Mouse (Mus musculus): ENCODE measurements around the gene Hivep3. TPM values are rescaled to one million over a fixed set of nuclear protein-coding genes. Genes with fewer than 3 reads are reported as not detected.

Gene Hivep3
- total RNA-seq, 2 experiments from 2014 or later, result 6.9 to 9.9 TPM

DNA sequence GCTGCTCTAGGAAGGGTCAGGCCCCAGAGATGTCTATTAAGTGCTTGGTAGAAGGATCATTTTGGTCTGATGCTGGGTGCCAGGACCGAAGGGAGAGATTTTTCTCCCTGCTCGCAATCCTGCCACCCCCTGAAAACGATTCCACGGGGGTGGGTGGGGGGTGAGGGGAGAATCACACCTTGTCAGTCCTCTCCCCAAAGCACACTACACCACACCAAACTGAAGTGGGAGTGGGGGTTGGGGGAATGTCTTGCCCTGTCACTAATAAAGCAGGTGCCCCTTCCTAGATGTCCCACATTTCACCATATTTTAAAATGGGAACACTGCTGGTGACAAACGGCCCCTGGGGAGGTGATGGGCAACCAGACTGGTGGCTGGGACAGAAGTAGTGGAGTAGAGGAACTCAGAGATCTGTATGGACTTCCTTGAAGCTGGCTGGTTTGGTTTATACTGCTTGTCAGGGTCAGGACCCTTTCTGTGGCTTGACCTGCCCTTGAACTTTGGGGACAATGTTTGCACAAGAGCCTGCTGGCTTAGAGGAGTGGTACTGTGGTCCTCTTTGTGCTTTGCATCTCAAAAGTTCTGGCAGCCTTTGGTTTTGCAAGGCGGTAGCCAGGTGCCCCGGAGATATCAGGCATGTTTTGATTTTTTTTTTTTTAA is 81.7 kb downstream of the Hivep3 start:
- no peak for DNase-seq (ENCODE audit: low spot score in 2 of 2)

DNA sequence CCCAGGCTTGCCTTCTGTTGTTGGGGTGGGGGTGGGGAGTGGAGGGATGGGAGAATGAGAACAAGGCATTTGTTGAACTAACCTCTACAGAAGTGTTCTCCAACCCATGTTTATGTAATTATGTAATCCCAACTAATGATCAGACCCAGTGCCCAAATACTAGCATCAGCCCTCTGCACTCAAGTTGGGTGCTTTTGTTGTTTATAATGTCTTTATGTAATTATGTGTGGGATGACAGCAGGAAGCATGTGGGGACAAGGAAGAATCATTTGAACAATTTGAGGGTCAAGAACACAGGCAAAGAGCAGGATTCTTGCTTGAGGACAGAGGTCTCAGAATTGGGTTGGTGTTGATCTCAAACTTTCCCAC is 82.2 kb downstream of the Hivep3 start:
- no peak for DNase-seq (ENCODE audit: low spot score in 2 of 2)

DNA sequence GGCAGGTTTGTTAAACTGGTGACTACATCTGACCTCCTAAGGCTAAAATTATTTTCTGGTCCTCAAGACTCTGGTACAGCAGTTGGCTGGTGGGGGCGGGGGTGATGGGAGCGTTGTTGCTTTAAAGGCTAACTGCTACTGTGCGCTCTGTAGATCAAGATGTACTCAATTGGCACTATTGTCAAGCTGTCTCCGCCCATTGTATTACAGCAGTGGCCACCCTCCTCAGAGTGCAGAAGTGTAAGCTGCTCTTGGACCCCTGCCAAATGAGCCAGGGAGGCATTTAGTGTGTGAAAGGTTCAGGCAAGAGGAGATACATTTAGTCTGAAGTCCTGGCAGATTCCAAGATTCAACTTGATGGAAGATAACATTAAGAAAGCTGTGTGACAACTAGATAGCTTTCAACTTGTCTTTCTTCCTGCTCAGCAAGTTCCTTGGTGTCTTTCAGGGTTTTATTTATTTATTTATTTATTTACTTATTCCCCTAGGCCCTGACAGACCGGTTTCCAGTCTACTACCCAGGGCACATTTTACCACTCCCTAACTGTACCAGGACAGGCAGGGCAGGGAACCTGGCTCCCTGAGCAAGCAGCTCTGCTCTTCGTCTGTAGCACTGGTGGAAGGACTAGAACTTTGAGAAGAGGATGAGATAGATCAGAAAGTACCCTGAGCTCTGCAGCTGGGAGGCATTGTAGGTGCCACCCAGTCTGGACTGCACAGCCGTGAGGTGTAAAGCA is 83.2 kb downstream of the Hivep3 start:
- DNase-seq (ENCODE audit: low spot score in 2 of 2), result no peak

DNA sequence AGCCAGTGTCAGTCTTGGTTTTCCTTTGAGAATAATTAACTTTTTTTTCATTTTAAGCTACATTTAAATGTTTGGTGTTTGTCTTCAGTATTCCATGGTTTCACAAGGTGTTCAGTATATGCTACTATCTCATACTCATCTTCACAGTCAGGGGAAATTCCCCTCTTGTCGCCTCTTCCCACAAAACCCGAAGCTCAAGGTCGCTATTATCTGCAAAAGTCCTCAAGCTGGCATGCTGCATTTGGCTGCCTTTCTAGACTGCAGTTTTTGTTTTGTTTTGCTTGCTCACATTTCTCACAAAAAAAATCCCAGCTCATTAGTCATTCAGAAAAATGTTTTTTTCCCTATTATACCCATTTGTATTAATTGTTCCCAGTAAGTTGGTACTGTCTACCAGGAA is 92.4 kb downstream of the Hivep3 start:
- DNase-seq (ENCODE audit: low spot score in 2 of 2), result no peak

DNA sequence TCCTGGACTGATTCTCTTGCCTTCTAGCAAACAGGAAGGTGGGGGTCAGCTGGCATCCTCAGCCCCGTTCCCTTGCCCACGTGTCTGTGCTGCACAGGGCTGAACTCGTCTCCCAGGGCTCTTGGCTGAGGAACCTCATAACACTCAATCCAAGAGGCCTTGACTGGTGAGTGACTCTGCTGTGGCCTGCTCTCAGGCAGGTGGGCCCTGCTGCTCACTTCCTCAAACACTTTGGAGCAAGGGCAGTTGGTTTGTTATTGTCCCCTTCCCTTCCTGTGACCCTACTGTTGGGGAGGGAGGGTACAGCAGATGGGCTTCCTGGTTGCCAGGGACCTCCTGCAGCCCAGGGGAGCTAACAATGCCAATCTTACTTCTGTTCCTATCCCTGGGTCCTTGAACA is 94.8 kb downstream of the Hivep3 start:
- DNase-seq (ENCODE audit: low spot score in 2 of 2), result no peak

DNA sequence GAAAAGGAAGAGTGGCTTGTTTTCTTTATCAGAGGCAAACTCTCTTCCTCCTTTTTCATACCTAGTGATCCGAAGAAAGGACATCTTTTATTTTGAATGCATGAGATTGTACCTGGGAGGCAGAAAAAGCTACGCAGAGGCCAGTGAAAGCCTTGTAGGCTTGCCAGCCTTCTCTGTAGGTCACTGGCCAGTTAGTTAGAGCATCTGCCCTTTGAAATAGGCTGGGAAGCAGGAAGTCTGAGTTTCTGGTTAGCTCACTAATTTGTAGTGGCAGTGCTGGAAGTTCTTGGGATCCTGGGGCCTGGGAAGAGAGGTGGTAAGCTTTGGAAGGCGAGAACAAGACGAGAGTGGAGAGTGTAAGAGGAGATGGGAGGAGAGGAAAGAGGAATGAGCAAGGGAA is 95.4 kb downstream of the Hivep3 start:
- DNase-seq (ENCODE audit: low spot score in 2 of 2), result no peak

DNA sequence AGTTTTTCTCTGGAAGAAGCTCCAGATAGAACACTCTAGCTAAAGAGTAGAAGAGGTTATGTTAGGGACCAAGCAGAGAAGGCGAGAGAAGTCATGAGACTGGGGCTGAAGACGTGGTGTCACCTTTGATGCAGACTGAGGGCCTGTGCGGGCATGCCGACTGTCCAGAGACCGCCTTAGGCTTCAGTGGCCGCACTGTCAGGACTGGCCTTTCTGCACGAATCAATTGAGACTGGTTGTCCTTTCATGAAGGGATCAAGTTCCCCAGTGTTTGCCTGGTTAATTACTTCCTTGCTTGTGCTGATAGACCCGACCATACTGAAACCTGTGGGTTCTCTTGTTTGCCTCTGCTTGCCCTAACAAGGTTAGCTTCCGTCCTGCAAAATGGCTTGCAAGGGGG is 99.7 kb downstream of the Hivep3 start:
- peak in 1 of 2 experiments; percentile 11 for DNase-seq (ENCODE audit: low spot score in 2 of 2)

DNA sequence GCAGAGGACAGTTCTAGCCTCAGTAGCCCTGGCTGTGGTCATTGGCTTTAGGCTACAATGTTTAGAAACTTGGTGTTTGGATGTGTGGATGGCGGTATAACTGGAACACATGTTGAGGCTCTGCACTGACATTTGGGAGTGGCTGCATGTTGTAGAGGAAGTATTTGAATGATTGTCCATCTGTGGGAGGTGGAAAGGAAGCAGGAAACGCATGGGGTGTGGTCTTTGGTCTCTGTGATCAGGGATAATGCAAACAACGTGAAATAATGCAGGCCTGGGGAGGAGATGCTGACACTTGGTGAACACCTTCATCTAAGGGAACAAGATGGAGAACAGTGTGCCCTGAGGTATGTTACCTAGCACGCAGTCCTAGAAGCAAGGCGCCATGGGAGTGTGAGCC is 100.3 kb downstream of the Hivep3 start:
- DNase-seq (ENCODE audit: low spot score in 2 of 2), result peak in 1 of 2 experiments; percentile 8

DNA sequence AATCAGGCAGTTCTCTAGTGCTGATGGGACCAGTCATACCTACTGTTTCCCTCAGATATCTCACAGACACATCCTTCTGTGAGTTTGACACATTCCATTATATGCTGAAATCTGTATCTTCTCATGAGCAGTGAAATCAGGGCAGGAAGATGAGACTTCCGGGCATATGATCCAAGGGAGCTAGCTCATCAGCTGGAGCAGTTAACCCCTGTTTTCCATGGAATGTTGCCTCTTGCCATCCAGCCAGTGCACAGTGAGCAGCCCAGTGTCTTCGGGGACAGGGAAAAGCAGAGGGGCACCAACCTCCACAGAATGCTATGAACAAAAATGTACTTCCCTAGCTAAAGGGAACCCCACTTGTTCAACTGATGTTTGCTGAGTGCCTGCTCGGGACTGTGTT is 102.6 kb downstream of the Hivep3 start:
- peak in 1 of 2 experiments; percentile 14 for DNase-seq (ENCODE audit: low spot score in 2 of 2)

DNA sequence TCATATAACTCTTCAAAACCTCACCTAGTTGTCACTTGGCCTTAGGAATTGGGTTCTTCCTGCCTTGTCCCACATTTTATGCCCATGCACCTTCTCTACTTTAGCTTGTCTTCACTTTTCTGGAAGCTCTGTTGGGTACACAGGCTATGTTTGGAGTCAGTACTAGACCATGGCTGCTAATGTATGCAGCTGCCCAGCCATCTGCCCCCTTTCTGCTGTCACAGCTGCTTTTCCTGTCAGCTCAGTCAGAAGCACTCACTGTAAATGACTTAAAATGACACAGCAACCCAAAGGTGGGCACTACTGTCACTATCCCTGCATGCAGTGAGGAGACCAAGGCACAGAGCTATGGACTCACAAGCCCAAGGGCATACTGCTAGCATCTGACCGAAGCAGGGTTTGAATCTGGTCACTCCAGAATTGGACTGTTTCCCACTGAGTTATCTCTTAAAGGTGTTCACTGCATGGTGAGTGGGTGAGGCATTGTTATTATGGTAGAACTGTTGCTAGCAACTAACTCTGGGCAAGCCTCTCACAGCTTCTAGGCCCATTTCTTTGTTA is 104.0 kb downstream of the Hivep3 start:
- DNase-seq (ENCODE audit: low spot score in 2 of 2), result peak in 1 of 2 experiments; percentile 8

DNA sequence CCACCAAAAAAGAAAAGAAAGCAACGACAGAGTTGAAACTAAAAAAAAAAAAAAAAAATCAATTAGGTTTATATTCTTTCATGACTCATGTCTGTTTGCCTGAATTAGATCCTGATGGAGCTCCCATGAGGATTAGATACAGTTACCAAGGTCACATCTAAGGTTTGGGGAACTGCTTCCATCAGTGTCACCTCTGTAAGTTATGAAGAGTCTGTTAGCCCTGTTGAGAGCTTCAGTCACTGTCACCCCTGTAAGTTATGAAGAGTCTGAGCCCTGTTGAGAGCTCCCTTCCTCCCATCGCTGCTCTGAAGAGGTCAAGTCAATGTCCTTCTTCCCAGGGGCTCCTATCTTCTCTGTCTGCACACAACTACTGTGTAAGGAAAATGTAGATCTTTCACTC is 104.7 kb downstream of the Hivep3 start:
- peak in 1 of 2 experiments; percentile 2 for DNase-seq (ENCODE audit: low spot score in 2 of 2)

DNA sequence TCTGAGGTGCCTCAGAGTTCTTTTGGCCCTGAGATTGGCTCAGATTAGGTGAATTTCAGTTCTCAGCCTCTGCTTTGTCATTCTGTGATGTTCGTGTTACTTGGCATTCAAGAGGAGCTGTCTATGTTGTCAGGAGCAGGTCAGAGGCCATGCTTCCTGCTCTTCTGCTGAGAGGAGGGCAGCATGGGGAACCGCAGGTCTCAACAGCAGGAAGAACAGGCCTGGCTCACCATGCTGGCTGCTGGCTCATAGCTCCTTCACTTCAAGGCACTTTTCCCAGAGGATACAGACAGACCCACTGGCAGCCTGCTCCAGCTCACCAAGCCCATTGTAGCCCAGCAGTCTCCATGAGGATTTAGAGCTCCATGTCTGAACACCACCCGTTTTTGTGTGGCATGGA is 109.7 kb downstream of the Hivep3 start:
- DNase-seq (ENCODE audit: low spot score in 2 of 2), result no peak

DNA sequence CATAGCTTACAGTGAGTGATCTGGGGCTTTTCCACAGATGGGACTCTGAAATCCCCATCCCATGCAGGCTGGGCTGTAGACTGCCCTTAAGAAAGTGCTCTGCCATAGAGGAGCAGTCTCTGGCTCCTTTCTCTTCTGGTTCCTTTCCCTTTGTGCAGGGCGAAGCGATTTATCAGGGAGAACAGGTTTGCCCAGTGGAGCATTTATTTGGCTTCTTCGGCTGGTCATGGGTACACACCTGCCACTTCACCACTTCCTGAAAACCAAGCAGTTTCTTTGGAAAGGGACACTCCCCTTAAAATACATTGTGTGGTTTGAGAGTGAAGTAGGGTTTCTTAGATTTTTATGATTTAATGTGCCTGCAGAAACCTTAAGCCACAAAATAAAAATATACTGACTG is 110.7 kb downstream of the Hivep3 start:
- DNase-seq (ENCODE audit: low spot score in 2 of 2), result no peak

DNA sequence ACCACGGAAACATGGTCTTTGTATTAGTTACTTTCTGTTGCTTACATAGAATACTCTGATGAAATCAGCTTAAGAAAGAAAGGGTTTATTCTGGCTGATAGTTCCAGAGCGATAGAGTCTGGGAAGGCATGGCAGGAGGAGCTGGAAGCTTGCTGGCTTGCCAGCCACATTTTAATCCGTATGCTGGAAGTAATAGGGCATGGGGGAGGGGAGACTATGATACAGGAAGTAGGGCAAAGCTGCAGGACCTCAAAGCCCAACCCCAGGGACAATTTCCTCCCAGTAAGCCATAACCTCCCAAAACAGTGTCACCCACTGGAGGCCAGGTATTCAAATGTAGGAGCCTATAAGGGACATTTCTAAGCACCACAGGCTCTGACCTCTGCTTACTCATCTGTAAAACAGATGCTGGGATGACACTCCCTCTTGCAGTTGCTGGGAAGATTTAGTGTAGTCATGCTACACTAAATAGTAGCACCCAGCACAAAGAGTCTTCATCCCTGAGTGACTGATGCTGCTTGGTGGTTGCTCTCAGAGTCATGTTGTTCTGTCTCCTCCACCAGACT is 112.1 kb downstream of the Hivep3 start:
- no peak for DNase-seq (ENCODE audit: low spot score in 2 of 2)

DNA sequence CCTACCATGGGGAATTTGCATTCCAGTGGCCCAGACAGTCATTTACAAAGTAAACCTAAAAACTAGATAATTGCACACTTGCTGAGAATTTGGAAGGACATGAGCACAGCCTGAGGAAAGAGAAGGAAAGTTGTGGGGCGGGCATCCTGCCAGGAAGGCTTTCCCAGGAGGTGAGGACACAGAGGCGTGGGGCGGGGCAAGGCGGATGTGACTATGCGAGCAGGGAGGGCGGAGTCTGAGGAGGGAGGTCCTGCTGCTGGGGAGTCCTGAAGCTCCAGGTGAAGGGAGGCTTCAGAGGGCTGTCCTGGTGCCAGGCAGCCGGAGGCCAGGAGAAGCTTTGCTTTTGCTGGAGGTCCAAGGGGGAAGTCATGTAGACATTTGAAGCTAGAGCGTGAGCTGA is 118.9 kb downstream of the Hivep3 start:
- DNase-seq (ENCODE audit: low spot score in 2 of 2), result peak in 1 of 2 experiments; percentile 47

DNA sequence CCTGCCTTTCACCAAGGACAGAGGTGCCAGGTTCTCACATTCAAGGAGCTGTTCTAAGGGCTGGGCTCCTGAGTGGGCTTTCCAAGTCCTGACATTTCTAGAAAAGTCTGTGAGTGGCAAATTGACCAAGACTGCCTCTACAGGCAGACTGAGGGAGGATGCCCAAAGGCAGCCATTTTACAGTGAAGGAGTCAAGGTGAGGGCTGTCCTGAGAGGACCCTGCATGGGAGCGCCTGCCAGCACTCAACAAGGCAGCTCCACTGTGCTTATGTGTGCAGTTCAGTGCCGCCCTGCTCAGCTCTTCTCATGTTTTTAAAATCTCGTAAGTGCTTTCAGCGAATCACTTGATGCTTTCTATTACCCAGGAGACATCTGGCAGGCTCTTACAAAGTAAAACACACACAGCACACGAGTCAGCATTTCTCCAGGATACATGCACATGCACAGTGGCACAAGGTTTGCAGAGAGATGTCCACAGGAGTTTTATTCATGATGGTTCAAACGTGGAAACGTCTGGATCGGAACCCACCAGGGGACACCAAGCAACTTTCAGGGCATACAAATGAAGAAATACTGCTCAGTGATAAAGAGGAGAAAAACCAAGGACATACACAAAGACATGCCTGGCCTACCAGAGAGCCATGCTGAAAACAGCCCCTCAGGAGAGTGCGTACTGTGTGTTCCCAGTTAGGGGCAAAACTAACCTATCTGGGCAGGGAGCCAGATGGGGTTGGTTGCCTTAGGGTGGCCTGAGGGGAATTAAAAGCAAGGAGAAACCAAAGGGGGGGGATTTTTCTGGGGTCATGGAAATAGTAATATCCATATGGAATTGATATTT is 120.9 kb downstream of the Hivep3 start:
- no peak for DNase-seq (ENCODE audit: low spot score in 2 of 2)

DNA sequence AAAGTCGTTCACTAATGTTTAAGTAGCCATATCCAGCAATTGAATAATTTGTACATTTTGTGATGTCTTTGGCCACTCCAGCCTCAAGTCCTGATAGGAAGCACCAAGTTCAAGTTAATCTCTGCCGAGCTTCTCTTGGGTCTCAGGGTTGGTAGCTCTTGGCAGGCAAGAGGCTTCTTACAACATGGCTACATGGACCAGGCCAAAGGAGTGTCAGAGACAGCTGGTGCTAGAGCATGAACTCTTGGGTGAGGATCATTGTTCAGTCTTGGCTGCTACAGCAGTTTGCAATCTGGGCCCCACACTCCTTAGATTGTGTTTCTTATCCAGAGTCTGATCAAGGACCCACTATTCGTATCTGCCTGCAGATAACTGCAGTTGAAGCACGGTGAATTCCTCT is 125.9 kb downstream of the Hivep3 start:
- DNase-seq (ENCODE audit: low spot score in 2 of 2), result no peak

DNA sequence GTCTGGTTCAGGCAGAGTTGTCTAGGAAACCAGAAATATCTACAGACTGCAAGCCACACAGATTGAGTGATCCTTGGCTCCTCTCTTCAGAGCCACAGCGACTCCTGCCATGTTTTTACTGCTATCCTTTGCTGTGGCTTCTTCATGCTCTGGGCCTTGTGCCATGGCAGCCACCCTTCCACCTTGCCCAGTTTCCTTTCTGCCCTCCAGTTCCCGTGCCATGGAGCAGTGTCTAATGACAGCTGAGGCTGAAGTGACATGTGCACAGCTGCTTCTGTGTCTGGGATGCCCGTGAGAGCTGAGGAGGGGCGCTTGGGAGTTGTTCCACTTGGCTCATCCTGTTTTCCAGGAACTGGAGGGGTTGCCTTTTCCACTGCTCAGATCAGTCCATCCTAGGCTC is 127.4 kb downstream of the Hivep3 start:
- DNase-seq (ENCODE audit: low spot score in 2 of 2), result no peak

DNA sequence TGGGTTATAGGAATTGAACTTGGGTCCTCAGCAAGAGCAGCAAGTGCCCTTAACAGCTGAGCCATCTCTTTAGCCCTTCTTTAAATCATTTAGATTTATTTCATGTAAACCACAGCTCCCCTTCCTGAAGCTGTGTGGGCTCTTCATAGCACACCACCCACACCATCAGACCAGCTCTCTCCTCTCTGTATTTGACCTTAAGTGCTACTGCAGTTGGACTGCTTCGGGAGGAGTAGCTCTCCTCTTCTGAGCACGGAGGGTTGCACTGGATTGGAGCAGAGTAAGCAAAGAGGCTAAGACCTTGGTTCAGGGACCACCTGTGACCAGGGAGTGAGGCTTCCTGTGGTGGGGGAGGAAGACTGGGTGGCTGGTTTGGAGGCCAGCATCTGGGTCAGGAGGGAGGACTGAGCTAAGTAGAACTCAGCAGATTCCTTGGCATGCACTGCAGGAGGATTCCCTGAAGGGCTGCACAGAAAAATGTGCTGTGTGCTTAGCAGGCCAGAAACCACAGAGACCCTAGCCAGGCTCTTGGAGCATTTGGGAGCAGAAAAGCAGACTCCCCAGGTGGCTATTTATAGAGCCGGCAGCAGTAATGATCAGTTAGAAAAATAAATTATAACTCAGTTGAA is 132.4 kb downstream of the Hivep3 start:
- DNase-seq (ENCODE audit: low spot score in 2 of 2), result no peak

DNA sequence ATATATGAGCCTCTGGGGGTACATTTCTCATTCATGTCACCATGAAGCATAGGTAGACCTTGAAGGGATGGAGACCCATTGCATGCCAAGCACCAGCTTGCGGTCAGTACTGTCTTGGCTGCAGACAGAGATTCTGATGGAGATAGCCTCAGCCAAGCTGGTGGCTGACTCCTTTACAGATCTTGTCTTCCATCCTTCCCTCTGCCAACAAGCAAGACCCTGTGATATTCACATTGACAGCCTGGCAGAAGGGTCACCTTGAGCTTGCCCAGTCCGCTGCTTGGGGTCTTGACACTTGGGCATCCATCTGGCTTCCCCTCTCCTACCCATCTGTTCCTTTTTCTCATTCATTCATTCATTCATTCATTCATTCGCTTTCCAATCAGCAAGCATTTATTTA is 133.5 kb downstream of the Hivep3 start:
- DNase-seq (ENCODE audit: low spot score in 2 of 2), result no peak

DNA sequence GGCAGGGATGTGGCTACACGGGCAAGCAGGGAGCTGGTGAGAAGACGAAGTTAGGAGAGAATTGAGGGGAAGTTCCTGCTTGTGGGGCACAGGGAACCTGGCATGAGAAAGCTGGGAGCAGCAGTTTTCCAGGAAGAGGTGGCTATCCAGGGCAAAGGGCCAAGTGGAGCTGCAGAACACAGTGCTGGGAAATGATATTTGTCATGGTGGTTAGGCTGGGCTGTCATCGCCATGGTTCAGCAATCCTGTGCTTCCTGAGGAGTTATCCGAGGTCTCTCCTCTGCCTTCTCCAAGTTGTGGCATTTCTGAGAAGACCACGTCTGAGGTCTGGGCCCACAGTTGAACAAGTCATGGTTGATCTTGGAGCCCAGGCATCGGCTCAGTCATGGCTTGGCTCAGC is 136.8 kb downstream of the Hivep3 start:
- DNase-seq (ENCODE audit: low spot score in 2 of 2), result no peak

Data from adrenal gland, adult 18-20 months (tissue).